Mouse (Mus musculus): ENCODE results near the gene Lyrm2.

The Lyrm2 gene

DNA sequence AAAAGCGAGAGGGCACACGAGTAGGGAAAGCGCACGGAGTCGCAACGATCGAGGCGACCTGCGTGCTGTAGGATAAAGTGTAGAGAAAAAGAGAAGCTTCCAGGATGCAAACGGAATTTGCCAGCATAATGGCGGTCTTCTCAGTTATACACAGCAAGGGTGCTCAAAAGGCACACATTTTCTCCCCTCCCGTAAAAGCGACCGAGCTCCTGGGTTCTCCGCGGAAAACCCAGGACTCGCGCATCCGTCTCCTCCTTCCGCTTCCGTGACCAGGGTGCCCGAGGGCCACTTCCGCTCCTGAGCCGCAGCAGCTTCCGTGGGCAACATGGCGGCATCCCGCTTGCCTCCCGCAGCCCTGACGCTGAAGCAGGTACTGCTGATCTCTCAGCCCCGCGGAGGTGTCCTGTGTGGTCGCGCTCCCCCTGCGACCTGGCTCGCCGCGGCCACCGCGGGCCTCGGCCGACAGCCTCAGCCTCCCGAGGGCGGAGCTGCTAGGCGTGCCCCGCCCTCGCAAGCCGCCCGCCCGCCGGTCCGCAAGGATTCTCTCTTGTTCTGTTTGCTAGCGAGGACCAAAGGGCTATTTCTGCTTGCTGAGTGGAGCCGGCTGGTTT, at the start of gene Lyrm2:
TSS of gene Lyrm2 (plus strand) at position 288 of the 611 bp plus-strand sequence.
- peak; percentile 91 for DNase-seq (ENCODE audit: low spot score)

- DNase-seq (ENCODE audit: low spot score), result no peak
These were observed 49.3 kb upstream of the Lyrm2 start for GRCm38 (mm10) chr4:32750711-32751110.

DNA sequence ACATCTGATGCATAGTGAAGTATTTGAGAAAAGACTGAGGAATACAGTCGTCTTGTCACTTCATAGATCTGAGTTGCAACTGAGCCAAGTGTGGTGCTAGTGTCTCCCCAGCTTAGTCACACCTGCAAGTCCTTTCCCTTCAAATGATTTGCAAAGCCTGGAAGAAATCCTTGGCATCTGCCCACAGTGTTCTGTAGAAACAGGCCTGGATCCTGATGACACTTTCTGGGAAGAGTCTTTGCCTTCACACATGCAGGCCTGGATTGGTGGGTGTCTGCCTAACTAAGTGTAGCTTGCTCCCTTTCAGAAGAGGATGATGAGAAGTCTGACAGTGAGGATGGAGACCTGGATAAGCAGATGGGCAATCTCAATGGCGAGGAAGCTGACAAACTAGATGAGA, 42.6 kb upstream of the Lyrm2 start:
- DNase-seq (ENCODE audit: low spot score), result no peak

DNA sequence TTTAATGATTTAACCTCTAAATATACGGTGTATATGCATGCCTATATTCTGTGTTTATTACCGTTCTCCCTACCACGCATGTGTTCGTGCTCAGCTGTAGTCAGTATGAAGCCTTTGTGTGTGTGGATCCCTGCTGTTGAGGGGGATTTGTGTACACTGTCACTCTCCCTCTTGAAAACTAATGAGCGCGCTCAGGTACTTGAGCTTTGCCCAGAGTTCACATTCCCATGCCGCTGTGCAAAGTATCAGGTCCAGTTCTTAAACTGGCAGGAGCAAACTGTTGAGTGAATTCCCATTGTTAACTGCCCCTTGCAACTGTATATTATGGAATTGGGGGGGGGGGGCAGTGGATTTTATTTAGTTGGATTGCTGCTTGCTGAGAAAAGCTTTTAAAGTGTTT, 32.6 kb upstream of the Lyrm2 start:
- no peak for DNase-seq (ENCODE audit: low spot score)

GRCm38 (mm10) chr4:32768046-32768445, 32.0 kb upstream of the Lyrm2 start:
- no peak for DNase-seq (ENCODE audit: low spot score)

GRCm38 (mm10) chr4:32770284-32770810, 29.7 kb upstream of the Lyrm2 start:
- DNase-seq (ENCODE audit: low spot score), result no peak

DNA sequence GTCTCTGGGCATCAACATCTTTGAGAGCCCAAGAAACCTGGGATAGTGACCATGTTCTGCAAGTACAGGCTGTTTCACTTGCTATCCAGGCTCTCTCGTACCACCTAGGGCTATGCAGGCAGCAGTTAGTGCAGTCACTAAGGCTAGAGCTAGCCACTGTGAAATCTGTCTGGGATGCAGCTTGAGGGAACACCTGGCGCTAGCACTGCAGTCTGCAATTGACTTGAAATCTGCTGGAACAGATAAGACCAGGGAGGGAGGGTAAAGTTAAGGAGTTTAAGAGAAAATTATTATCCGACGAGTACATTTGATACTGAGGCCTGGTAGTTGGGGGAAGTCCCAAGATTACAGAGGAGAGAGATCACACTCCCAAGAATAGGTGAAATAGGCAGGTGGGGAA, 20.1 kb upstream of the Lyrm2 start:
- DNase-seq (ENCODE audit: low spot score), result no peak

GRCm38 (mm10) chr4:32787110-32787509, 12.9 kb upstream of the Lyrm2 start:
- DNase-seq (ENCODE audit: low spot score), result no peak

GRCm38 (mm10) chr4:32789020-32789419, 11.0 kb upstream of the Lyrm2 start:
- no peak for DNase-seq (ENCODE audit: low spot score)

- DNase-seq (ENCODE audit: low spot score), result no peak
These were observed 1.1 kb upstream of the Lyrm2 start for GRCm38 (mm10) chr4:32798976-32799375.

DNA sequence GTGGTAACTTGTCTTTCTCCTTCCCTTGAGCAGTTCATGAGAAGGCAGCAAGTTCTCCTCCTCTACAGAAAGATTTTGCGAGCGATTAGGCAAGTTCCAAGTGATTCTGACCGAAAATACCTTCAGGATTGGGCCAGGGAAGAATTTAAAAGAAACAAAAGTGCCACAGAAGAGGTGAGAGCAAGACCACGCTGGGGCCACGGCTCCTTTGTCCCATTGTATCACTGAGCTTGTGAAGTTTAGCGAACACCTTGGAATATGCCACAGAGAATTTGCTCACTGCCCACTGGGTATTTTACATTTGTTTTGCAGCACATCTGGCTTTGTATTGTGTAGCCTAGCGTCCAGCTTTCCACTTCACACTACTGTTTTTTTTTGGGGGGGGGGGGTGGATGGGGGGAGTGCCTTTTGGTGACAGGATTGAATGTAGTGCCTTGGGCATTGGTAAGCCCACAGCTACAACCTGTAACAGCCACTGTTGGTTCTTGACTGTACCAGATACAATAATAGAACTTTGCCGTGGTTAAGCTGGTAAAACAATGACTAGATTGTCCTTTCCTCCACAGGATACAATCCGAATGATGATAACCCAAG, 621 bp downstream of the Lyrm2 start:
- DNase-seq (ENCODE audit: low spot score), result no peak

- no peak for DNase-seq (ENCODE audit: low spot score)
These were observed 17.4 kb downstream of the Lyrm2 start for GRCm38 (mm10) chr4:32817478-32817877.

DNA sequence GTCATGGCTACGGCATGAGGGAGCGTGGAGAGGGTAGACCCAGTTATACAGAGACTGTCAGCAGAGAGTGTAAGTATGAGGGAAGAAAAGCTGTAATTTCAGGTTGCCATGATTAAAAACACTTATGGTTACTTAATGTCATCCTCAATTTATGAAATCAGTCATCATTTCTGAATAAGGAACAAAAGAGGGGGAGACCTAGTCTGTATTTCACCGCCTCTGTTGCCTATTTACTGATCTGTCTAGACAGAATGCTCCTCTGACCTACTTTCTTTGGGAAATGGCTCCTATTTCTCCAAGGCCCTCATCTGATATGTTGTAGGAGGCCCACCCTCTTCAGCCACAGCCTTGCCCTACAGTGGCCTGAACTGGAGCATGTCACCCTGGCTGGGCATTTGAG, 20.6 kb downstream of the Lyrm2 start:
- no peak for DNase-seq (ENCODE audit: low spot score)

- DNase-seq (ENCODE audit: low spot score), result no peak
These were observed 24.2 kb downstream of the Lyrm2 start for GRCm38 (mm10) chr4:32824254-32824653.

- no peak for DNase-seq (ENCODE audit: low spot score)
These were observed 26.9 kb downstream of the Lyrm2 start for GRCm38 (mm10) chr4:32826925-32827324.

- DNase-seq (ENCODE audit: low spot score), result no peak
These were observed 28.5 kb downstream of the Lyrm2 start for GRCm38 (mm10) chr4:32828385-32829077.

GRCm38 (mm10) chr4:32829316-32829715, 29.3 kb downstream of the Lyrm2 start:
- peak; percentile 64 for DNase-seq (ENCODE audit: low spot score)

GRCm38 (mm10) chr4:32833494-32834282, 33.6 kb downstream of the Lyrm2 start:
- peak; percentile 60 for DNase-seq (ENCODE audit: low spot score)

GRCm38 (mm10) chr4:32834541-32834940, 34.5 kb downstream of the Lyrm2 start:
- no peak for DNase-seq (ENCODE audit: low spot score)

DNA sequence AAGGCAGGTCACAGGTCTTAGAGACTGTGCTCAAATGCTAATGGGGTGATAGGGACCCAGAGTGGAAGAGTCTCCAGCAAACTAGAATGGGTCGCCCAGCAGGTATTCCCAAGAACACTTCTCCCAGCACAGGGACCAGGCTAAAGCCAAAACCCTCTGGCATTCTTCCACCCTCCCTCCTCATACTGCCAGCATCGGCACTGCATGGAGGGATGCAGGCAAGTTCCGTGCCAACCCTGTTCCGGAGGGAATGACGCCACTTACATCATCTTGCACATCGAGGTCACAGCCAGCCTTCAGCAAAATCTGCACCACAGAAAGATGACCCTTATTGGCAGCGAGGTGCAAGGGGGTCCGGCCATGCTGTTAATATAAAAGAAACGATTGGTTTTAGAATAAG, 36.0 kb downstream of the Lyrm2 start:
- no peak for DNase-seq (ENCODE audit: low spot score)

GRCm38 (mm10) chr4:32838401-32838800, 38.3 kb downstream of the Lyrm2 start:
- DNase-seq (ENCODE audit: low spot score), result no peak
